Mouse (Mus musculus) fibroblast of lung, adult 2 months (primary cell): ENCODE results near the gene Itpk1.

ENCODE experiments used
- DNase-seq: peaks from one replicate; pipeline ENCODE4 v3.0.0-alpha.2; 2011; ENCODE audit warnings: low read depth

Gene Itpk1

DNA sequence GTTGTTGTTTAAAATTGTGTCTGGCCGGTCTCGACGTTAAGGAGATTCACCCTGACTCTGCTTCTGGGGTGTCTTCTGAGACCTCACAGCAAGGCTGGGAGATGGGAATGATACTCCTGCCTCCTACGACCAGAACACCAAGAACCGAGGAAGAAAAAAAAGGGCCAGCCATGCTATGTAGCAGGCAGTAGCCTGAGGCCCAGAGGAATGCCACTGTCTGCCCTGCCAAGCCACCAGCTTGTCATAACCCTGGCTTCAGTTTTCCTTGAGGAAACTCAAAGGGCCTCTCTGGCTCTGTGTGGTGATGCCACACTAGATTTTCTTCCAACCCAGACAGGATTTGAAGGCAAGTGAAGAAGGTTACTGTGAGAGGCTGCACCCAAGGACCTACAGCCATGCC lies 79.6 kb downstream of the Itpk1 start:
- no peak for DNase-seq

DNA sequence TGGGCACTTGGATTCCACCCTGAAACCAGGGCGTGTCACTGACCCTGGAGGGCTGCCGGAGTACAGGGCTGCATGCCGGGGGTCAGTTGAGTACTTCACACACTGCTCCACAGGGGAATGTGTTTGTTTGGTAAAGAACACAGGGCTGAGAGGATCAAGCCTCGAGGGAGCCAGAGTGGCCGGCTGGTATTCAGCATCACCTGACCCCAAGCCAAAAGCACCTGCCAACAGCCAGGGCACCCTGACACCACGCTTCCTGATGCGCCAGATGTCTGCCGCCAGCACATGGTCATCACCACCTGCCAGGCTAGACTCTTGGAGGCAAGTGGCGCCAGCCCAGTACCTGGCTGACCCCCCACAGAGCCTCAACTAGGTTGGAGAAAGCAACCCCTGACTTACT lies 80.9 kb downstream of the Itpk1 start:
- no peak for DNase-seq

DNA sequence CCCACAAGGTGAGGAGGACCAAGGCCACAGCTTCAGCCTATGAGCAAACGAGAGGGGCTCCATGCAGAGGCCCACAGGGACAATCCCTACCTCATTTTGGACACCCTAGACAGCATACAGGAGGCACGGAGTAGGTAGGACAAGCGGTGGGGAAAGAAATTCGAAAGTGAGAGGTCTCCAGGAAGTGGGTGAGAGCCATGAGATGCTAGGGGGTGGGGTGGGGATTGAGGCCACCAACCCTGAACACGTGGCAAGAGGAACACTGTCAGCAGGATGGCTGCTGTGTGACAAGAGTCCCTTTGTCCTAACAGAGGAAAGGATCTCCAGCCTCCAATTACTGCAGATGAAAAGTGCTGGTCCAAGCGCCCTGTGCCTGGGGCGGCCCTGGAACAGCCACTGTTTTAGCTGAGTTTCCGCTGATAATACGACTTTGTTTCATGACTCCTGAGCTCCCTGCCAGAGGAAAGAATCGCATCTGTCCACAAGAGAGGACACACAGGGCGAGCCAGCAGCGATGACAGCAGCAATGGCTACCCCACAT lies 82.4 kb downstream of the Itpk1 start:
- no peak for DNase-seq

DNA sequence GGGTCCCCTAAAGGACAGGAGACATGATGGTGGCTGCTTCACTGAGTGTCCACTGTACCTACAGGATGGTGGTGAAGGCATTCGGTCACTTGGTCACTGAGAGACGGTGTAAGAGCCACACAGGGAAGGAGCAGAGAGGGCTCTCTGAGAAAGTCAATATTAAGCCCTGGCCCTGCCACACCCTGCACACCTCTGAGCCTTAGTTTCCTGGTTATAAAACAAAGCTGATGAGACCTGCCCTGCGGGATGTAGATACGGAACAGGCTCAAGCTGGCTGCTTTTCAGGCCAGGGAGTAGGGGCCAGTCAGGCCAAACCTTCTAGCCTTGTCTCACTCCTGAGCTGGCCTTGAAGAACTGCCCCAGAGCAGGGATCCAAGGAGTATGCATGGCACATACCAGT lies 82.9 kb downstream of the Itpk1 start:
- no peak for DNase-seq

DNA sequence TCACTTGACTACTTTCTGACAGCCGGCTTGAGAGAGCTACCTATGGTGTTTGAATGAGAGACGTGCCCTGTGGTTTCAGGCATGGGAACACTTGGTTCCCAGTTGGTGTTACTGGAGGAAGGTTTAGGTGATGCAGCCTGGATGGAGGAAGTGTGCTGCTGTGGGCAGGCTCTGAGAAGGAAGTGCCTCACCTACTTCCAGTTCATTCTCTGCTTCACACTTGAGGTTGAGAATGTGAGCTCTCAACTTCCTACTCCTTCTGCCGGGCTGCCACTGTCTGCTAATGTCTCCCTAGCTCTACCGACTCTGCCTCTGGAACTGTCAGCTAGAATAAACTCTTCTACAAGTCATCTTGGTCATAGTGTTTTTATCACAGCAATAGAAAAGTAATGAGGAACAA lies 83.5 kb downstream of the Itpk1 start:
- DNase-seq: no peak

DNA sequence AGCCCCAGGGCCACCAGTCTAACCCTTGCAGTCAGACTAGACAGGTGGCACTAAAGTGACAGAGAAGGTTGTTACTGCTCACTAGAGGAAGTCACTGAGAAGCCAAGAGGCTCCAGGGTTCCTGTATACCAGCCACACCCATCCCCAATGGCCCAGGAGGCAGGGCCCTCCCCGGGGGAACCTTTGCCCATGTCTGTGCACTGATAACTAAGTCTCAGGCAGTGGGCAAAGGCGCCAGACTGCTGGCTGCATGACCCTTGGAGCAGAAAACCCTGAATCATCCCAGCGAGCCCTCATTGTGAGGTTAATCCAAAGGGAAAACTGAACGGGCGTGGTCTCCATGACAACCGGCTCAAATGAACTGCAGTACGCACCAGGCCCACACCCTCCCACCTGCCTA lies 84.8 kb downstream of the Itpk1 start:
- DNase-seq: no peak

DNA sequence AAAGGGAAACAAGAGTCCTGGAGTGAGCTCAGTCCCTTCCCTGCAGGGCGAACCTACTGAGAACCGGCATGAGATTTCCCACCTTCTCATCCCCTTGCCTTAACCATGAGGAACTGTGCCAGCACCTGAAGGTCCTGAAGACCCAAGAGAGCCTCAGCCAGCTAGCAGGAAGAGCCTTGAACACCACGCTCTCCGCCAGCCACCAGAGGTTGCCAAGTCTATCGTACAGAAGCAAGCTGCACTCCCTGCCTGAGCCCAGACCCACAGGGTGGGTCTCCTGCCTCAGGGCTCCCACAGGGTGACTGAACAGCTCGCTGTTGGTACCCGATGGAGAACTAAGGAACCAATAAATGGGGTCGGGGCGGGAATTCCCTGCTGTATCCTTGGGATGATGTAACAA lies 86.6 kb downstream of the Itpk1 start:
- DNase-seq: no peak

DNA sequence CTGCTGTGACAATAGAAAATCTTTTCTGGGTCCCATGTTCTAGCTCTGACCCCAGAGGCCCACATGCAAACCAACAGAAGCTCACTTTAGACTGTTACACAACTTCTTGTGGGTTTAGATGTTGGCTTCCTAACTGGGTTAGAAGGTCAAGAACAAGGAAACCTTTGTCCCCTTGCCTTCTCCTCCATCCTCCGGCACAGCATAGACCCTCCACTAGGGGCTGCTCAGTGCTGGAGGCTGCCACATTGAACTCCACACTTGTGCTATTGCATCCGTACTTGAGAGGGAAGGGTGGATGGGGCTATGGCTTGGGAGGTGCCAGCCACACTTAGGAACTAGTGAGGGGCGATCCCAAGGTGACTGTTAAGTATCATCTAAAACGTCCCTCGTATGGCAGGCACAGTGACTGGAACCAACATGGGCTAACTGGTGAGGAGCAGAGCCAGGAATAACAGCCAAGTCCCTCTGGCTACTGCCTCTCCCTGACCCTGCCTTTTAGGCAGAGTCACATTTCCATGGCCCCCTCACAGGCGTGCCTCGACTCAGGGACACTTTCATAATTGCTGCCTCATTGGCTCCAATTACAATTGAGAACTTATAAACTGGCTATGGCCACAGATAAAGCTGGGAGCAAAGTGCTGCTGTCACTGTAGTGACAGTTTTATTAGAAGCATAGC lies 87.7 kb downstream of the Itpk1 start:
- DNase-seq: no peak

DNA sequence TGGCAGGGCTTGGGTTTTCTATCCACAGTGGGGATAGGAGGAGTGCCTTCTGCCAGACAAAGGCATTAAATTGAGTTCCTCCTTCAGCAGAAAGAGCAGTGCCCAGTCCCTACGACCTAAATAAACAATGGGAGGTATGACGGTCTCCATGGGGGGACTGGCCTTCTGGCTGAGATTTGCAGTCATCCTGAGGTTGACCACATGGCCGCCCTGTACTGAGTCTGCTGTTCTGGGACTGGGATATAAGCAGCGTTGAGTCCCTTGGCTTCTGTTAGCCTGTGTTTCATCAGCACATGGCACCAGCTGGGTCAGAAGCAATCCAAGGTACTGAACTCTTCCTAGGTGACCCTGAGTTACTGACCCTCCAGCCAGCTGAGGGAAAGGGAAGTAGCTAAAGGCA lies 88.5 kb downstream of the Itpk1 start:
- no peak for DNase-seq

DNA sequence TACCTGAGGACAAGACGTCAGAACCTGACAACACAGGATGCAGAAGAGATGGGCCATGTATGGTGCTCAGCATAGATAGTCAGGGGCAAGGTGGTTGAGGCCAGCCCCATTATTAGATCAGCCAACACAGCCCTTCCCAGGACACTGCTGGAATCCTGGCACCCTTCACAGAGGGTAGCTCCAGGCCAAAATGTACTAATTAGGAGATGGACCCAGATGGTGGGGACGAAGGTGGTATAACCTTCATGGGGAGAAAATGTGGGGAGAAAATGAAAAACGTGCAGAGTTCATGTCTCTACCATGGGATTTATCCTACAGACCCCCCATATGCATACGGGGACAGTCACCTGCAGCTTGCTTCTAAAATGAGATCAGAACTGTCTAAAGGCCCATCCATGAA lies 91.3 kb downstream of the Itpk1 start:
- no peak for DNase-seq

DNA sequence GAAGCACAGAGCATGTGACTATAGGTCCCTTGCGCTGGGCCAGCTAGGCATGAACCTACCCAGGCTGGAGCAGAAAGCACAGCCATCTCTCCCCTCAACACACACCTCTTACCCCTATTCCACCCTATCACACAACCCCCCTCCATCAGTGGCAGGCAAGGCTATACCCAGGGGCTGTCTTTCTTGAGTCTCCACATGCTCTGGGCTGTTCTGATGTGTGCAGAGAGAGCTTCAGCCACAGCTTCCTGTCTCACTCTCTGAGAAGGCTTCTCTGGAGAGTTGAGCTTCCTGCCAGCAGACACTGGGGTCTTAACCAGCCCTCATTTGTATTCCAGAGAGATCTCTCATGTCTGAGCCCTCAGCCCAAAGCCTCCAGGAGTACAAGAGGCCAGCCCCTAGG lies 92.3 kb downstream of the Itpk1 start:
- no peak for DNase-seq

DNA sequence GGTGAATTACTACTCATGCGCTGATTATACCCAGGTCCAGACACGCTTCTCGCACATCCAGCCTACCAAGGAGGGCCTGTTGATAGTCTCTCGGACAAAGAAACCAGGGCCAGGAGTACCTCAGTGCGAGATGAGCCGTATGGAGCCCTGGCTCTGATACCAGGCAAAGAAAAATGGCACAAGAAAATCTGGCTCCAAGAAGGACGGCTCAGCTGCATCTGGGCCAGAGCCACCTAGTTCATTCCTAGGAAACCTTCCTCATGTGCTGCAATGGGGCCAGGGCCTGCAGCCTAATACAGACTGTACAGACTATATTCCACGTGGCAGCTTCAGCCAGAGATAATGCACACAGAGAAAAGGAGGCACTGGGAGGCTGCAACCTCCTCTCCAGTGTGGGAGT lies 93.8 kb downstream of the Itpk1 start:
- no peak for DNase-seq

DNA sequence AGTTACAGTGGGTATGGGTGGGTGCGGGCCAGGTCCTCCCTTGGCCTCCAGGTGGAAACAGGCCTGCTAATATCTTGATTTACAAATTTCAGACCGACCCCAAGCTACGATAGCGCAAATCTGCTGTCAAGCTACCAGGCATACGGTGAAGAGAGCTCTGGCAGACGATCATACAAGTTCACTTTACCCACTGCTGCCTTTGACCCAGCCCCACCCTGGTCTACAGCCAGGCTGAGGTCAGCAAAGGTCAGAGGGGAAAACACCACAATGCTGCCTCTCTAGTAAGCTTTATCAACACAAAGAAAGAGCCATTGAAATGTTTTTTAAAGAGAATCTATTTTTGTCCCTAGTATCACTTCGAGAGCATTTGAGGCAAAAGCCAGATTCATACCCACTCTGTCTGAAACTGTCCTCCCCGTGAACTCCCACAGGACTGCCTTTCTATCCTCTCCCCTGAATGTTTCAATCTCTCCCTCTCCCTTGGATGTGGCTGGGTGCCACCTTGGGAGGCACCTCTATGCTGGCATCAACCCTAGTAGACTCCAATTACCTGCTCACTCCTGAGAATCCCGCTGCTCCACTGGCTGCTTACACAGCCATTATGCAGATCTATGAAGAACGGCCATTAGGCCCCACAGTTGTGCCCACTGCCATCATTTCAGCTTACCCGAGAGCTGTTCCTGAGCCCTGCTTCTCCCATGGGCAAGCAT lies 96.8 kb downstream of the Itpk1 start:
- no peak for DNase-seq

DNA sequence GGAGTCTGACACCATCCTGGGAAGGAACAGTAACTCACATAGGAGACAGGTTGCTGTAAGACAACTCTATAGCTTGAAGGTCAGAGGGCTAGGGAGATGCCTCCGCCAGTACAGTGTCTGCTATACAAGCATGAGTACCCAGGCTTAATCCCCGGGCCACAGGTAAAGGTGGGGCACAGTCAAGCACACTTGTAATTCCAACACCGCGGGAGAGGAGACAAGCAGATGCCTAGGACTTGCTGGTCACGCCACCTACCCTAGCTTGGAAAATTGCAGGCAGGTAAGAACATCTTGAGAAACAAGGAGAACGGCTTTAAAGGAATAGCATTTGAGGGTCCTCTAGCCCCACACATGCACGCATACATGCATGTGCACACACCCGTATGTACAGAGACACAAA lies 97.7 kb downstream of the Itpk1 start:
- no peak for DNase-seq

DNA sequence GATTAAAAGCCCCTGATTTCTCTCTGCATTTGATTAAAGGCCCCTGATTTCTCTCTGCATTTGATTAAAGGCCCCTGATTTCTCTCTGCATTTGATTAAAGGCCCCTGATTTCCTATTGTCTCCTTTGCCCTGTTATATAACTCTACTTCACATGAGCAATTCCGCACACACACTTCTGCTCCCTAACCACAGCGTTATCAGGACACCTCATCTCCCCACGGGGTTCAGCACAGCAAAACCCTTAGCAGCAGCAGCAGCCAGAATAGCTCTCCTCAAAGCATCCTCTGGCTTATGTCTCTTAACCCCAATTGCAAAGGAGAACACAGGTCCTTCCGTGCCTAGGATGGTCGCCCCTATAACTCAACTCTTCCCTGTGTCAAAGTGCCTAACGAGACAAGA lies 99.1 kb downstream of the Itpk1 start:
- no peak for DNase-seq

DNA sequence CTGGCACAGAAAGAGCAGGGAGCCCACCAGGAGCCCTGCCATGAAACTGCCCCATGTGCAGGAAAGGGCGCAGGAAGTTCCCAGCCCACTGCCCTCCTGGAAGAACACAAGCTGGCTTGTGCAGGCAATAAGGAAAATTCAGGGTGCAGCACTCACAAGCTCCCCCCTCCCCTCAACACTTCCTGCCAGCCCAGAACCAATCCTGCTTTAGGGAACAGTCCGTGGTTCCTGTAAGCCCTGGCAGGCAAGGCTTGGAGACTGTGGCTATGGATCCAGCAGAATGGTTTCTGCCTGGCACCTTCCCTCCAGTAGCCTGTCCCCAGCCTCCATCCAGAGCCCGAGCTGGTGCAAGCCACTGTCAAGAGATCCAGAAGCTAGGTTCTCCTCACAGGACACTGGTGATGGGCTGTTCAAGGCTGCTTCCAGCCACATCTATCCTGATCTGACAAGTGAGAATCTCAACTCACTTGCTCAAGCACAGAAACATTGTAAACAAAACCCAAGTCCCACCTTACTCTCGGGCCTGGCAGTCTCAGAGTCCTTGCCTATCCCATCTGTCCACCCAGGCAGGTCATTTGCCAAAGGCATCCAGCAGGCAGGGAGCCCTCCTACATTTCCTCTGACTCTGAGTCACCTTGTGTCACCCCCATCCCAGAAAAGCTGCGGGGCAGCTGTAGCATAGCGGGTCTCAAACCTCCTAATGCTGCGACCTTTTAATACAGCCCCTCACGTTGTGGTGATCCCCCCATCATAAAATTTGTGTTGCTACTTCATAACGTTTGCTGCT lies 102.3 kb downstream of the Itpk1 start:
- DNase-seq: no peak

DNA sequence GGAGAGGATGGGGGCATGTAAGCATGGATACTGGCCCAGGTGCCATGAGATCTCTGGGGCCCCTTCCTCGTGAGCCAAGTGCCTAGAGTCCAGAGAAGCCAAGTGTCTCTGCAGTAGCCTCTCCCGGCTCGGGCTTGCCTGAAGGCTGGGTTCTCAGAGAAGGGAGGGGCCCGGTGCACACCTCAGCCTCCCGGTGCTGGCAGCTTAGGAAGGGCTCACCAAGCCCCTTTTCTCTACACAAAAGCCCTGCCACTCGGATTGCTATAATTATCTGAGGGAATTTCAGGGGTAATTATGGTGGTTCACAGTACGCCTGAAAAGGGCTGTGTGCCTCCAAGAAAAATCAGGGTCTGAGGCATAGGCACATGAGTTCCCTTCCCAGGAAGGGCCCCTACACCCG lies 102.9 kb downstream of the Itpk1 start:
- no peak for DNase-seq

DNA sequence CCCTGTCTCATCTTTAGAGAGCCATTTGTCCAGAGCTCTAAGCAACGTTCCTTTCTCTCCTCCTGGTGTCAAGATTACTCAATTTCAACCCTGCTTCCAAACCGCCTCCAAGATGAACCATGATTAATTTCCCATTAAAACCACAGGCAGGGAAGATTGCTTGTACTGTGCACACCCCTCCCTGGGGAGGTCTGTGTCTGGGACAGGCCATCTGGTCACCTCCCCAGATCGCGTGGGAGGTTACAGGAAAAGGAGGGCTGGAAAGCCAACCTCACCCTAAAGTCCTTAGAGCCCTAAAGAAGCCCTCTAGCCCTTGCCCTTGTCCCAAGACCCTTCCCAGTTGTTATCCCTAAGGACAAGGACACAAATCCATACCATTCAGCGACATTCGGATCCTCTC lies 104.4 kb downstream of the Itpk1 start:
- DNase-seq: no peak

DNA sequence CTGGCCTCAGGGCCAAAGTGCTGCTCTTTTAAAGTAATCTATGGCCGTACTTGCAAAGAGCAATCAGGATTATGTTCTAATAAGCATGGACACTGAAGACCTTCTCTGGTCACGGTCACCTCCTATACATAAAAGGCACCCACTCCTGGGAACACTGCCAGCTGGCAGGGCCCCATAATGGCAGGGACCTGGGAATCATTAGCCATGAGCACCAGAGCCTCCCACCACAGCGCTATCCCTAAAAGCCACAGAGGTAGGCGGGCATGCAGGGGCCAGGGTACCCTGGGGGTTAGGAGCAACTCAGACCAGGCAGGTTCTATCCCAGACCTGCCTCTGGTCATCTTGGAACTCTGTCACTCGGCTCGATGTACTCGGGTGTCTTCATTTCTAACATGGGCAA lies 104.9 kb downstream of the Itpk1 start:
- no peak for DNase-seq

DNA sequence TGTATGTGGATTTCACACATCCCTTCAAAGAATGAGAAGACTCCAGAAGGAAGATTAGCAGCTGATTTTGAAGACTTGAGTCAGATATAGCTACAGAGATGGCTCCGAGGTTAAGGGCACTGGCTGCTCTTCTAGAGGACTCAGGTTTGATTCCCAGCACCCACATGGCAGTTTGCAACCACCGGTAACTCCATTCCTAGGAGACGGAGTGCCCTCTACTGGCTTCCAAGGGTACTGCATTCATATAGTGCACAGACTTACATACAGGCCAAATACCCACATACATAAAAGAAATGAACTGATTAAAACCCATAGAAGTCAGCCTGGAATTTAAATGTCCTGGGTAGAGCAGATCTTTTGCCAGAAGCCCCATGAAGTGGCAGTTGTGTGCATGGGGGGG lies 106.2 kb downstream of the Itpk1 start:
- no peak for DNase-seq

DNA sequence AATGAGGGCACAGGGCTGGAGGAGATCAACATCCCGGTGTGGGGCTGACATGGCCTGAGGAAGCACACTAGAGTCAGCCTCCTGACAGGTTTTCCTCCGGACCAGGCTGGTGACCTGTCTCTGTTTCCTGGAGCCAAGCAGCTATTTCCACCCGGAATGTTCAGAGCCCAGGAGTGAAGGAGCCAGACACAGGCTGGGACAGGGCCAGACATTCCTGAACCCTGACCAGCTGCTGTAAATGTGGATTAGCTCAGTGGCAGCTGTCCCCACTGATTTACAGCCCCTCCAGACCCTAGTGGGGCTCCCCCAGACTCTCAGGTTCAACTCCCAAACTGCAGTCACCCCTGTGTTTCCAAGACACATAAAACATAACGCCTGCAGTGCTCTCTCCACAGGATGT lies 107.3 kb downstream of the Itpk1 start:
- no peak for DNase-seq

DNA sequence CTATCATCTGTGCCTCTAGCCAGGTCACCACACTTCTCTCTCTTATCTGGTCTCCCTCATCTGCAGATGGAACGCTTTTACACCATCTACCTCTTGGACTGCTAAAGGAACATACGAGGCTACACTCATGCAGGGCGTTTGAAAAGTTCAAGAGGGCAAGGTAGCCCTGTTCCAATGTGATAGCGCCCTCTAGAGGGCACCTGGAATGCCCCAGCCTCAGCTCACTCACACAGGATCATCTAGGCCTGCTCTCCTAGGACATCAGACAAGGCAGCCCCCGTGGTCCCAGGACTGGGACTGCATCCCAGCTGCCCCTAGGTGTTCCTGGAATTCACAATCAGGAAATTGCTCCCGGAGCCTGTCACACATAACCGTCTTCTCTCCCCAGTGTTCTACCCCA lies 108.3 kb downstream of the Itpk1 start:
- DNase-seq: no peak

DNA sequence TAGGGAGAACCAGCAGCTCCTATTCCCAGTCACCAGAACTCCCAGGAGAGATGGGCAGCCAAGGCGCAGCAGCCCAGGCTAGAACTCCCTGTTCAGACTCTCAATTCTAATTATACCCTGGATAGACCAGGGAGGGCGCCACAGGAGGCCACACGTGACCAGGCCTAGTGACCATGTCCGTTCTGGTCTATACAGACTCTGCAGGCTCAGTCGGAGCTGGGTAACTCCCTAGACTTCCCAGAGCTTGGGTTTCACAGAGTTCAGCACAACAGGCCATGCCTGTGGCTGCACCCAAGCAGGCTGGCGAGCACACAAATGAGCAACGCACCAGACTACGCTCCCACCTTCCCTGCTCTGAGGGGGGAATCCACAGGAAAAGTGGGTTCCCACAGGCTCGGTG lies 110.1 kb downstream of the Itpk1 start:
- DNase-seq: no peak
